Mouse (Mus musculus): Measurements from ENCODE around the gene Bet1l. TPM values are rescaled to one million over a fixed set of nuclear protein-coding genes. Genes with fewer than 3 reads are reported as not detected.
"Not testable (repeated sequence)": the region's sequence is repeated elsewhere in the genome, so short reads cannot be mapped to it uniquely, and the experiment has no call there.

Bet1l gene
- total RNA-seq (2018; cell fraction: chromatin; rRNA removed): 10 to 100 TPM in 25 of 26 experiments, 1 to 10 TPM in 1; 9.6 to 47.6 (median 33.2) TPM
- 10 to 100 TPM in 23 of 26 experiments, 1 to 10 TPM in 3; 8.5 to 22.0 (median 15.2) TPM for total RNA-seq (2018; cell fraction: cytosol; rRNA removed)
- total RNA-seq (2018; cell fraction: nucleus; rRNA removed): 10 to 100 TPM; 10.3 to 41.1 (median 23.3) TPM
- 8.0 to 19.0 TPM (median 14.4 TPM) in 3 replicates for polyA plus RNA-seq (2018)

GRCm38 (mm10) chr7:140857550-140858505 lies at the start of gene Bet1l:
Gene Bet1l, minus strand, starts transcription at chr7:140857577.
- 13% methylated on average over 40 of the region's 40 CpGs for WGBS (ENCODE audit: missing documents)
- Histone ChIP-seq H3K4me3 (ENCODE audit: inconsistent target) (peak within 1 kb of the TSS; percentile 90), H3K36me3 (ENCODE audit: inconsistent target) (peaks cover 52% of the 10 kb centered on the region), H3K27ac (peak within 1 kb of the TSS; percentile 91), H3K79me2 (ENCODE audit: inconsistent target) (peaks cover 70% of the 10 kb centered on the region)

- no peak overlapping the region for H3K4me3 ChIP-seq (ENCODE audit: inconsistent target)
- H3K36me3 ChIP-seq (ENCODE audit: inconsistent target): no peaks in the 10 kb centered on the region
- 92% methylated on average over 13 of the region's 13 CpGs for WGBS (ENCODE audit: missing documents)
- H3K27ac ChIP-seq: no peak overlapping the region
- H3K79me2 ChIP-seq (ENCODE audit: inconsistent target): no peaks in the 10 kb centered on the region
These were observed 49.8 kb upstream of the Bet1l start for GRCm38 (mm10) chr7:140907131-140907530.

DNA sequence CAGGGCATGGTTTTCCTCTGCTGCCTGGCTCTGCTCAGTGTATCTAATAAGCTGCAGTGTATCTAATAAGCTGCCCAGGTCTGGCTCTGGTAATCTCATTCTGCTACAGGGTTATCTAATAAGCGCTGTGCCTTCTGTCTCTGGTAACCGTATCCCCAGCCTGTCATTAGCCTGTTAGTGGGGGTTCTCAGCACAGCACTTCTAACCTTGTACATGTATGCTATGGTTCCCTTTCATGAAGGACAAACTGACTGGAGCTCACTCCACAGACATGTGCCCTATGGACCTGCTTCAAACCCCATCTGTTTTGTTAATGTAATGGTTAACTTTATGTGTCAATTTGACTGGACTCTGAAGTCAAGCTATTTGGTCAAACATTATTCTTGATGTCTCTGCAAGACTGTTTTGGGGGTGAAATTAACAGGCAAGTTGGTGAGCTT lies 48.3 kb upstream of the Bet1l start:
- Histone ChIP-seq H3K27ac (no peak overlapping the region), H3K4me3 (ENCODE audit: inconsistent target) (no peak overlapping the region), H3K79me2 (ENCODE audit: inconsistent target) (no peaks in the 10 kb centered on the region), H3K36me3 (ENCODE audit: inconsistent target) (no peaks in the 10 kb centered on the region)
- WGBS (ENCODE audit: missing documents): 92% methylated on average over 2 of the region's 2 CpGs

GRCm38 (mm10) chr7:140903212-140903611 lies 45.8 kb upstream of the Bet1l start:
- Histone ChIP-seq H3K79me2 (ENCODE audit: inconsistent target) (no peaks in the 10 kb centered on the region), H3K36me3 (ENCODE audit: inconsistent target) (peaks cover 13% of the 10 kb centered on the region), H3K27ac (no peak overlapping the region), H3K4me3 (ENCODE audit: inconsistent target) (no peak overlapping the region)
- 28% methylated on average over 13 of the region's 13 CpGs for WGBS (ENCODE audit: missing documents)

- Histone ChIP-seq H3K79me2 (ENCODE audit: inconsistent target) (no peaks in the 10 kb centered on the region), H3K4me3 (ENCODE audit: inconsistent target) (no peak overlapping the region), H3K36me3 (ENCODE audit: inconsistent target) (peaks cover 22% of the 10 kb centered on the region), H3K27ac (no peak overlapping the region)
- 91% methylated on average over 15 of the region's 15 CpGs for WGBS (ENCODE audit: missing documents)
These were observed 44.9 kb upstream of the Bet1l start for GRCm38 (mm10) chr7:140902036-140902875.

GRCm38 (mm10) chr7:140900220-140900619 lies 42.8 kb upstream of the Bet1l start, which contains the start of gene Cox8b:
Gene Cox8b, minus strand, starts transcription at chr7:140900446.
- WGBS (ENCODE audit: missing documents): 86% methylated on average over 10 of the region's 10 CpGs
- Histone ChIP-seq H3K79me2 (ENCODE audit: inconsistent target) (no peaks in the 10 kb centered on the region), H3K27ac (no peak within 1 kb of the TSS), H3K4me3 (ENCODE audit: inconsistent target) (no peak within 1 kb of the TSS), H3K36me3 (ENCODE audit: inconsistent target) (peaks cover 38% of the 10 kb centered on the region)

DNA sequence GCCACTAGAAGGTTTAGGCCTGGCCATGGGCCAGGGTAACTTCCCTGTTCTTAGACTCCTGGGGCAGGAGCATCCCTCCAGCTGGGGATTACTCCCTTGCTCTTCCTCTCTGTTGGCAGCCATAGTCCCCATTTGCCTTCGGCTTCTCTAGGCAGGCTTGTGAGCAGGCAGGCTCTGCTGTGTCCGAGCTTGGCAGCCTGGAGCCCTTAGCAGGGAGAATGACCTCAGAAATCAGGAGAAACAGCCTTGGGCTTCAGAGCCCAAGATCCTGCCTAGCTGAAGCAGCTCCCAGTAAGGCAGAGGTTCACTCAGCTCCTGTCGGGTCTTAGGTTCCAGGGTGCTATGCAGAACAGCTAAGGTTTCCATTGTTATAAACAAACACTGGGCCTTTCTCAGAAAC lies 41.7 kb upstream of the Bet1l start:
- no peak overlapping the region for H3K27ac ChIP-seq
- peaks cover 47% of the 10 kb centered on the region for H3K36me3 ChIP-seq (ENCODE audit: inconsistent target)
- H3K79me2 ChIP-seq (ENCODE audit: inconsistent target): no peaks in the 10 kb centered on the region
- H3K4me3 ChIP-seq (ENCODE audit: inconsistent target): no peak overlapping the region
- 97% methylated on average over 3 of the region's 3 CpGs for whole genome bisulfite sequencing (ENCODE audit: missing documents)

- 98% methylated on average over 7 of the region's 7 CpGs for WGBS (ENCODE audit: missing documents)
- Histone ChIP-seq H3K4me3 (ENCODE audit: inconsistent target) (no peak overlapping the region), H3K79me2 (ENCODE audit: inconsistent target) (no peaks in the 10 kb centered on the region), H3K27ac (no peak overlapping the region), H3K36me3 (ENCODE audit: inconsistent target) (peaks cover 57% of the 10 kb centered on the region)
These were observed 40.5 kb upstream of the Bet1l start for GRCm38 (mm10) chr7:140897863-140898262.

DNA sequence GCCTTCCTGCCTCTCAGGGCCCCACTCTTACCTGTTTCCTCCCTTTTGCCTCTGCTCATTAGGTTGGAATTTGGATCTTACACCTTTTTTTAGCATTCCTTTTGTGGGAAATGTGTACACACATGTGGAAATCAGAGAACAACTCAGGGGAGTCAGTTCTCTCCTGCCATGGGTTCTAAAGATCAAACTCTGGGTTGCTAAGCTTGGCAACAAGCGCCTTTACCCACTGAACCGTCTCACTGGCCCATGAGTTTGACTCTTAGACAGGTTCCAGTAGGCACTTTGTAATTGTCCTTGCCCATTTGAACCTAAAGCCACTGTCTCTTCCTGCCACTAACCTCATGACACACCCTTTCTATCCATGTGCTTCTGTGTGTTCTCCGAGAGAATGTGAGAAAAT lies 37.2 kb upstream of the Bet1l start:
- peaks cover 73% of the 10 kb centered on the region for H3K36me3 ChIP-seq (ENCODE audit: inconsistent target)
- no peaks in the 10 kb centered on the region for H3K79me2 ChIP-seq (ENCODE audit: inconsistent target)
- H3K27ac ChIP-seq: no peak overlapping the region
- no peak overlapping the region for H3K4me3 ChIP-seq (ENCODE audit: inconsistent target)
- 97% methylated on average over 3 of the region's 3 CpGs for WGBS (ENCODE audit: missing documents)

- no peak overlapping the region for H3K27ac ChIP-seq
- peaks cover 74% of the 10 kb centered on the region for H3K36me3 ChIP-seq (ENCODE audit: inconsistent target)
- no peak overlapping the region for H3K4me3 ChIP-seq (ENCODE audit: inconsistent target)
- no peaks in the 10 kb centered on the region for H3K79me2 ChIP-seq (ENCODE audit: inconsistent target)
- WGBS (ENCODE audit: missing documents): 94% methylated on average over 7 of the region's 7 CpGs
These were observed 36.7 kb upstream of the Bet1l start for GRCm38 (mm10) chr7:140894031-140894430.

- not testable (repeated sequence) for H3K27ac ChIP-seq; H3K4me3 ChIP-seq (ENCODE audit: inconsistent target); H3K79me2 ChIP-seq (ENCODE audit: inconsistent target)
- WGBS (ENCODE audit: missing documents): 99% methylated on average over 8 of the region's 16 CpGs
- peaks cover 75% of the 10 kb centered on the region for H3K36me3 ChIP-seq (ENCODE audit: inconsistent target)
These were observed 33.3 kb upstream of the Bet1l start for GRCm38 (mm10) chr7:140890636-140891035.

DNA sequence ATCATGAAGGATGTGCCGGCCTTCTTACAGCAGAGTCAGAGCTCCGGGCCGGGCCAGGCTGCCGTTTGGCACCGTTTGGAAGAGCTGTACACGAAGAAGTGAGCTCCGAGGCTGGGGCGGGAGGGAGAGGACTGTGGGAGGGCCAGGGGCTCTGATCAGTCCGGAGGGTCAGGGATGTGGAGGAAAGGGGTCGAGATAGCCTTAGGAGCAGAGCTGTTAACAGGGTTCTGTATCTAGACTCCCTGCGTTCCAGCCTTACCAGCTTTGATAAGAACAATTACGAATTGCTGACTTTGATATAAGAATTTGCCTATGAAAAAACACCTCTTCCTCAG lies 25.1 kb upstream of the Bet1l start:
- peaks cover 26% of the 10 kb centered on the region; the same call in 1 of the 2 replicates for H3K36me3 ChIP-seq (ENCODE audit: inconsistent target)

DNA sequence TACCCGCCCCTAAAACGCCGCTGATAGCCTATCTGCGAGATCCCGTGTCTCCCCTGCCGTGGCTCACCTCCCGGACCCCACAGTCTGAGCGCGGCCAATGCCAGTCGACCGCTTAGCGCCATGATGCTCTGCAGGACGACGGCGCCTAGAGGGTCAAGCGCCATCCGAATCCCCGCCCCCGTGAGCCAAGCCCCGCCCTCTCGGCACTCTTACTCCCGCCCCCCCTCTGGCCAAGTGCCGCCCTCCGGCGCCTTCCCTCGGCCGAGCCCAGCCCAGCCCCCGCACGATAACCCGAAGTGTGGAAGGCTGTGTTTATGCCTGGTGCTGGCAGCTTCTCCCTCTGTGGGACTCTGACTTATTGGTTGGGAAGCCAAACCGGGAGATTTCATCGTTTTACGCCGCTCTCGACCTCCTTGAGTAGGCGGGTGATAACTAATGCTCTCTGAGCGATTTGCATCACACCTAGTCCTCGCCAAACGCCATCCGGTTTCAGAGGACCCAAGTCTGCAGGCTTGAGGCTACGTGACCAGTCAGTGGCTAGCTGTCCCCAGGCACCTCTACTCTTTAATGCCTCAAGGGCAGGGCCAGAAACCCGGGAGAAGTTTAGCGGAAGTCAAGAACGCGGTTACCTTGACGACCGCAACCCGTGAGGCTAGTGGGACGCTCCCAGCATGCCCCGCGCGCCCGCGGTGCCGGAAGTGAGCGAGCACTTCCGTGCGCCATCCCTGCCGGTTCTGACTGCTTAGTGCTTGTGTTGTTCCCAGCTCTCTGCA lies 24.5 kb upstream of the Bet1l start, which contains the start of the genes Psmd13 and Sirt3:
Gene Psmd13 (plus strand): TSS at position 273 of the 773 bp plus-strand sequence.
Gene Sirt3 (minus strand): TSS at position 614 of the 773 bp plus-strand sequence.
- peaks cover 85% of the 10 kb centered on the region for H3K79me2 ChIP-seq (ENCODE audit: inconsistent target)
- peaks cover 21% of the 10 kb centered on the region; the same call in 1 of the 2 replicates for H3K36me3 ChIP-seq (ENCODE audit: inconsistent target)
- H3K4me3 ChIP-seq (ENCODE audit: inconsistent target): peak within 1 kb of the TSS; percentile 100
- H3K27ac ChIP-seq: peak within 1 kb of the TSS; percentile 90
- under 1% methylated on average over 59 of the region's 59 CpGs for WGBS (ENCODE audit: missing documents)

More for the DNA sequence above, 25.1 kb upstream of the Bet1l start:
- WGBS (ENCODE audit: missing documents): 0% methylated on average over 12 of the region's 12 CpGs
- Histone ChIP-seq H3K4me3 (ENCODE audit: inconsistent target) (peak overlapping the region; percentile 100), H3K27ac (peak overlapping the region; percentile 90), H3K79me2 (ENCODE audit: inconsistent target) (peaks cover 85% of the 10 kb centered on the region)
